Mouse (Mus musculus) testis, adult 2 months (tissue): ENCODE data around the gene Eif2b4. TPM values are rescaled to one million over a fixed set of nuclear protein-coding genes. Genes with fewer than 3 reads are reported as not detected.

ENCODE experiments used
- H3K27ac ChIP-seq: fragments of 200-500 bp; 2 replicates; pipeline ENCODE4 v1.5.1; 2012; ENCODE audit warnings: low read depth, low read length; ENCODE audit not compliant: control insufficient read depth, insufficient read depth
- H3K27me3 ChIP-seq: fragments of 200-500 bp; 2 replicates; pipeline ENCODE4 v1.6.1; 2012; ENCODE audit warnings: mild to moderate bottlenecking, low read length, moderate library complexity; ENCODE audit not compliant: control insufficient read depth, insufficient read depth
- H3K36me3 ChIP-seq: fragments of 200-500 bp; 2 replicates; pipeline ENCODE4 v1.6.1; 2012; ENCODE audit warnings: mild to moderate bottlenecking, low read length; ENCODE audit not compliant: control insufficient read depth, insufficient read depth
- H3K4me1 ChIP-seq: fragments of 200-500 bp; 2 replicates; pipeline ENCODE4 v1.6.1; 2012; ENCODE audit warnings: low read length; ENCODE audit not compliant: control insufficient read depth, insufficient read depth
- H3K4me3 ChIP-seq: fragments of 200-500 bp; 2 replicates; pipeline ENCODE4 v1.5.1; 2012; ENCODE audit warnings: low read depth, mild to moderate bottlenecking, low read length, moderate library complexity, mixed read lengths; ENCODE audit not compliant: control insufficient read depth
- CTCF ChIP-seq: fragments of 200-500 bp; IDR thresholded peaks from 2 replicates; pipeline ENCODE4 v1.5.1; 2012; ENCODE audit warnings: low read depth, mild to moderate bottlenecking, inconsistent platforms, low read length, moderate library complexity; ENCODE audit not compliant: control insufficient read depth, insufficient read depth, insufficient replicate concordance
- POLR2A ChIP-seq: fragments of 200-500 bp; IDR thresholded peaks from 2 replicates; pipeline ENCODE4 v1.6.1; 2012; ENCODE audit warnings: low read depth, mild to moderate bottlenecking, inconsistent platforms, low read length, moderate library complexity; ENCODE audit not compliant: control insufficient read depth
- polyA plus RNA-seq: library from polyadenylated mRNA; depleted of rRNA; stranded (reverse); fragments of >200 nt; gene quantifications from 2 replicates; pipeline ENCODE4 v1.2.3, GENCODE M21; 2012

Gene Eif2b4
- polyA plus RNA-seq, 1 experiment, result 107 TPM

DNA sequence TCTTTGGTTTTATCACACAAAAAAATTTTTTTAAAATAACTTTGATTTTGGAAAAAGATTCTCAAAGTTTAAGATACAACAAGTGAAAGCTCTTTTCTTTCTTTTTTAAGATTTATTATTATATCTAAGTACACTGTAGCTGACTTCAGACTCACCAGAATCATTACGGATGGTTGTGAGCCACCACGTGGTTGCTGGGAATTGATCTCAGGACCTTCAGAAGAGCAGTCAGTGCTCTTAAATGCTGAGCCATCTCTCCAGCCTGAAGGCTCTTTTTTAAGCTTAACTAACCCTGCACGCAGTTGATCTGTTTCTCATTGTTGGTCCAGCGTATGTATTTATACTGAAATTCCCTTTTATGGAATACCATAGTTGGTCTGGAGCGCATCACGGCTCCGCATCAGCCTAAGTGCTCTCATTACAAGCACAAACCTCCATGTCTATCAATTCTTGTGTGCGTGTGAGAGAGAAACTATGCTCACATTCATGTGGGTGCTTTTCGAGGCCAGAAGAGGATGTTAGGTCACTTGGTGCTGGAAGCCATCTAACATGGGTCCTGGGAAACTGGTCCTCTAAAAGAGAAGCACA is 12.0 kb downstream of the Eif2b4 start:
- H3K27ac ChIP-seq, result no peak overlapping the region
- no peak overlapping the region for H3K4me3 ChIP-seq
- H3K36me3 ChIP-seq, result no peaks in the 10 kb centered on the region
- H3K27me3 ChIP-seq, result no peaks in the 10 kb centered on the region
- no peaks in the 10 kb centered on the region for H3K4me1 ChIP-seq
- TF ChIP-seq CTCF (no peak), POLR2A (no peak)

GRCm38 (mm10) chr5:31179766-31180630 is 13.2 kb downstream of the Eif2b4 start, which contains the start of the genes Gm29609 and Gtf3c2:
Gm29609 (minus strand) TSS chr5:31179911.
Gtf3c2 (minus strand) TSS chr5:31180144.
- no peaks in the 10 kb centered on the region for H3K27me3 ChIP-seq
- no peaks in the 10 kb centered on the region for H3K36me3 ChIP-seq
- TF ChIP-seq CTCF (no peak), POLR2A (peak; percentile 94)
- H3K4me1 ChIP-seq, result no peaks in the 10 kb centered on the region
- H3K27ac ChIP-seq, result peak within 1 kb of the TSS; percentile 82
- H3K4me3 ChIP-seq, result peak within 1 kb of the TSS; percentile 90

GRCm38 (mm10) chr5:31179301-31179765 is 13.9 kb downstream of the Eif2b4 start:
- TF ChIP-seq POLR2A, result no peak
- no peak for TF ChIP-seq CTCF
- no peaks in the 10 kb centered on the region; the same call in 1 of the 2 replicates for H3K4me1 ChIP-seq

GRCm38 (mm10) chr5:31168630-31169029 is 24.6 kb downstream of the Eif2b4 start:
- no peaks in the 10 kb centered on the region for H3K27me3 ChIP-seq
- H3K4me3 ChIP-seq, result no peak overlapping the region
- H3K27ac ChIP-seq, result no peak overlapping the region
- TF ChIP-seq CTCF (no peak), POLR2A (no peak)
- H3K4me1 ChIP-seq, result no peaks in the 10 kb centered on the region
- peaks cover 9% of the 10 kb centered on the region for H3K36me3 ChIP-seq

More at GRCm38 (mm10) chr5:31179301-31179765, 13.9 kb downstream of the Eif2b4 start:
- no peaks in the 10 kb centered on the region for H3K27me3 ChIP-seq
- H3K36me3 ChIP-seq, result peaks cover under 1% of the 10 kb centered on the region; the same call in 1 of the 2 replicates
- H3K27ac ChIP-seq, result peak overlapping the region; percentile 82
- peak overlapping the region; percentile 90 for H3K4me3 ChIP-seq

GRCm38 (mm10) chr5:31164878-31165277 is 28.4 kb downstream of the Eif2b4 start:
- Histone ChIP-seq H3K27me3 (no peaks in the 10 kb centered on the region), H3K36me3 (peaks cover 7% of the 10 kb centered on the region)

GRCm38 (mm10) chr5:31162462-31162861 is 30.8 kb downstream of the Eif2b4 start:
- TF ChIP-seq POLR2A (no peak), CTCF (no peak)
- Histone ChIP-seq H3K27ac (no peak overlapping the region), H3K27me3 (no peaks in the 10 kb centered on the region), H3K36me3 (peaks cover 5% of the 10 kb centered on the region), H3K4me1 (no peaks in the 10 kb centered on the region), H3K4me3 (no peak overlapping the region)

More at GRCm38 (mm10) chr5:31164878-31165277, 28.4 kb downstream of the Eif2b4 start:
- Histone ChIP-seq H3K27ac (no peak overlapping the region), H3K4me3 (no peak overlapping the region), H3K4me1 (no peaks in the 10 kb centered on the region)
- TF ChIP-seq CTCF, result no peak

- peak within 1 kb of the TSS; percentile 81 for H3K4me3 ChIP-seq
- H3K4me1 ChIP-seq, result peaks cover 5% of the 10 kb centered on the region
- H3K27ac ChIP-seq, result peak within 1 kb of the TSS; percentile 54
- no peaks in the 10 kb centered on the region for H3K27me3 ChIP-seq
- TF ChIP-seq CTCF (no peak), POLR2A (peak; percentile 84)
- peaks cover 1% of the 10 kb centered on the region for H3K36me3 ChIP-seq
Measured at GRCm38 (mm10) chr5:31154152-31154553, 39.1 kb downstream of the Eif2b4 start, which contains the start of gene Mpv17. Mpv17 (minus strand) TSS chr5:31154251.
